Mouse (Mus musculus) limb, embryonic 15.5 days (tissue): Measurements from ENCODE around the gene Ubxn6. TPM values are rescaled to one million over a fixed set of nuclear protein-coding genes. Genes with fewer than 3 reads are reported as not detected.

Experiments
- ATAC-seq: fragments of 200-750 bp; cut with Nextera tagmentation; 2 replicates; pipeline ENCODE4 v1.8.0; 2017; ENCODE audit warnings: low read depth, moderate TSS enrichment; ENCODE audit not compliant: insufficient number of reproducible peaks, low FRiP score, low TSS enrichment
- H3K27ac ChIP-seq: fragments of 300-500 bp; sonication (generic); 2 replicates; pipeline ENCODE4 v1.5.1; 2015; ENCODE audit warnings: moderate library complexity, mild to moderate bottlenecking, inconsistent platforms
- H3K27me3 ChIP-seq: fragments of 300-500 bp; sonication (generic); 2 replicates; pipeline ENCODE4 v1.6.1; 2015; ENCODE audit warnings: inconsistent platforms
- H3K36me3 ChIP-seq: fragments of 300-500 bp; sonication (generic); 2 replicates; pipeline ENCODE4 v1.6.1; 2015; ENCODE audit warnings: inconsistent platforms
- H3K4me1 ChIP-seq: fragments of 300-500 bp; sonication (generic); 2 replicates; pipeline ENCODE4 v1.6.1; 2015; ENCODE audit warnings: inconsistent platforms
- H3K4me2 ChIP-seq: fragments of 300-500 bp; sonication (generic); 2 replicates; pipeline ENCODE4 v1.6.1; 2015; ENCODE audit warnings: mild to moderate bottlenecking, inconsistent platforms
- H3K4me3 ChIP-seq: fragments of 300-500 bp; sonication (generic); 2 replicates; pipeline ENCODE4 v1.5.1; 2015; ENCODE audit warnings: mild to moderate bottlenecking, inconsistent platforms
- H3K9ac ChIP-seq: fragments of 300-500 bp; sonication (generic); 2 replicates; pipeline ENCODE4 v1.6.1; 2015; ENCODE audit warnings: inconsistent platforms
- H3K9me3 ChIP-seq: fragments of 300-500 bp; sonication (generic); 2 replicates; pipeline ENCODE4 v1.6.1; 2016; ENCODE audit warnings: inconsistent platforms
- WGBS: fragments of 180-500 bp; shearing (Covaris S2); methylation state at CpG from one replicate; pipeline ENCODE4 v1.1.7; 2015; 5-methylcytosine and 5-hydroxymethylcytosine counted together
- polyA plus RNA-seq: library from polyadenylated mRNA; unstranded; fragments of >200 nt; fragmentation: Nextera tagmentation; extraction: Ambion mirVana; gene quantifications from 2 replicates; pipeline ENCODE4 v1.2.1, GENCODE M21; 2015

Gene Ubxn6
- polyA plus RNA-seq, 1 experiment from 2014 or later = 42.1 TPM

GRCm38 (mm10) chr17:56021161-56021910, 53.5 kb downstream of the Ubxn6 start:
- Histone ChIP-seq H3K36me3 (peaks cover 45% of the 10 kb centered on the region), H3K9ac (no peak overlapping the region), H3K4me3 (no peak overlapping the region), H3K27ac (no peak overlapping the region), H3K4me2 (no peak overlapping the region), H3K9me3 (no peaks in the 10 kb centered on the region), H3K27me3 (no peaks in the 10 kb centered on the region), H3K4me1 (peaks cover 24% of the 10 kb centered on the region; the same call in 1 of the 2 replicates)
- 72% methylated on average over 4 of the region's 4 CpGs for whole genome bisulfite sequencing
- no peak for ATAC-seq

GRCm38 (mm10) chr17:56020400-56021084, 54.3 kb downstream of the Ubxn6 start:
- Histone ChIP-seq H3K4me3 (no peak overlapping the region), H3K27me3 (no peaks in the 10 kb centered on the region), H3K4me2 (no peak overlapping the region), H3K4me1 (peaks cover 24% of the 10 kb centered on the region; the same call in 1 of the 2 replicates), H3K36me3 (peaks cover 53% of the 10 kb centered on the region), H3K9me3 (no peaks in the 10 kb centered on the region), H3K9ac (no peak overlapping the region), H3K27ac (peak overlapping the region; percentile 12; the same call in 1 of the 2 replicates)
- 89% methylated on average over 6 of the region's 6 CpGs for WGBS
- ATAC-seq = no peak

GRCm38 (mm10) chr17:56018347-56019131, 56.3 kb downstream of the Ubxn6 start:
- no peak for ATAC-seq
- Histone ChIP-seq H3K4me1 (peaks cover 8% of the 10 kb centered on the region; the same call in 1 of the 2 replicates), H3K27ac (no peak overlapping the region), H3K4me2 (no peak overlapping the region), H3K9me3 (no peaks in the 10 kb centered on the region), H3K9ac (no peak overlapping the region), H3K4me3 (no peak overlapping the region), H3K27me3 (no peaks in the 10 kb centered on the region), H3K36me3 (peaks cover 62% of the 10 kb centered on the region)
- 70% methylated on average over 20 of the region's 20 CpGs for WGBS

GRCm38 (mm10) chr17:56017848-56018247, 57.0 kb downstream of the Ubxn6 start:
- no peak for ATAC-seq
- H3K4me1 ChIP-seq = peaks cover 6% of the 10 kb centered on the region; the same call in 1 of the 2 replicates
- no peaks in the 10 kb centered on the region for H3K27me3 ChIP-seq
- no peaks in the 10 kb centered on the region for H3K9me3 ChIP-seq
- no peak overlapping the region for H3K4me3 ChIP-seq
- peaks cover 65% of the 10 kb centered on the region for H3K36me3 ChIP-seq
- H3K4me2 ChIP-seq = no peak overlapping the region
- 87% methylated on average over 7 of the region's 7 CpGs for WGBS
- H3K27ac ChIP-seq = no peak overlapping the region
- no peak overlapping the region for H3K9ac ChIP-seq

Other genes with a start within 250 kb of the Ubxn6 start
- gene Zfp119a, start 196.1 kb downstream of the Ubxn6 start, polyA plus RNA-seq = 10.0 TPM in 2 replicates
- gene Zfp959, start 182.9 kb downstream of the Ubxn6 start, polyA plus RNA-seq = 13.5 and 14.4 TPM in 2 replicates
- gene Zfp119b, start 125.5 kb downstream of the Ubxn6 start, polyA plus RNA-seq = 6.9 and 9.1 TPM in 2 replicates
- 3.3 and 3.8 TPM in 2 replicates for gene Ebi3, start 122.4 kb downstream of the Ubxn6 start, polyA plus RNA-seq
- gene Yju2, start 115.9 kb downstream of the Ubxn6 start, polyA plus RNA-seq = 21.7 and 22.1 TPM in 2 replicates
- 19.9 and 21.4 TPM in 2 replicates for gene Shd, start 104.6 kb downstream of the Ubxn6 start, polyA plus RNA-seq
- gene Fsd1, start 88.5 kb downstream of the Ubxn6 start, polyA plus RNA-seq = 12.6 and 18.3 TPM in 2 replicates
- 26.0 and 28.2 TPM in 2 replicates for gene Stap2, start 69.4 kb downstream of the Ubxn6 start, polyA plus RNA-seq
- 71.2 and 82.9 TPM in 2 replicates for gene Mpnd, start 69.3 kb downstream of the Ubxn6 start, polyA plus RNA-seq
- gene Sh3gl1, start 38.4 kb downstream of the Ubxn6 start, polyA plus RNA-seq = 210 and 217 TPM in 2 replicates
- gene Chaf1a, start 34.6 kb downstream of the Ubxn6 start, polyA plus RNA-seq = 19.1 and 21.4 TPM in 2 replicates
- gene Hdgfl2, start 4.6 kb upstream of the Ubxn6 start, polyA plus RNA-seq = 103 and 106 TPM in 2 replicates
- 0.03 and 0.11 TPM in 2 replicates for gene Plin4, start 34.8 kb upstream of the Ubxn6 start, polyA plus RNA-seq
- gene Plin5, start 42.6 kb upstream of the Ubxn6 start, polyA plus RNA-seq = 0.12 and 0.60 TPM in 2 replicates
- gene Lrg1, start 47.0 kb upstream of the Ubxn6 start, polyA plus RNA-seq = 0.55 and 1.7 TPM in 2 replicates
- gene Sema6b, start 65.3 kb upstream of the Ubxn6 start, polyA plus RNA-seq = 2.3 and 3.3 TPM in 2 replicates
- gene Tnfaip8l1, start 87.4 kb upstream of the Ubxn6 start, polyA plus RNA-seq = 11.3 and 13.1 TPM in 2 replicates
- 108 and 119 TPM in 2 replicates for gene Mydgf, start 108.9 kb upstream of the Ubxn6 start, polyA plus RNA-seq
- 33.6 and 34.6 TPM in 2 replicates for gene Dpp9, start 143.9 kb upstream of the Ubxn6 start, polyA plus RNA-seq
- gene Fem1a, start 181.8 kb upstream of the Ubxn6 start, polyA plus RNA-seq = 14.9 and 19.7 TPM in 2 replicates
- gene Ticam1, start 201.8 kb upstream of the Ubxn6 start, polyA plus RNA-seq = 7.1 and 8.6 TPM in 2 replicates
- 94.2 and 114 TPM in 2 replicates for gene Plin3, start 217.8 kb upstream of the Ubxn6 start, polyA plus RNA-seq
- not detected in 2 replicates for gene Arrdc5, start 225.3 kb upstream of the Ubxn6 start, polyA plus RNA-seq
- 107 and 108 TPM in 2 replicates for gene Uhrf1, start 228.3 kb upstream of the Ubxn6 start, polyA plus RNA-seq